Mouse (Mus musculus) right cerebral cortex, adult 18-20 months (tissue): ENCODE data around the gene Diaph3.

Experiments used
- DNase-seq: peaks from one replicate; pipeline ENCODE4 v3.0.0; 2022; ENCODE audit warnings: mixed read lengths

Diaph3 gene

GRCm38 (mm10) chr14:86635594-86636140 is 505.4 kb downstream of the Diaph3 start:
- no peak for DNase-seq

DNA sequence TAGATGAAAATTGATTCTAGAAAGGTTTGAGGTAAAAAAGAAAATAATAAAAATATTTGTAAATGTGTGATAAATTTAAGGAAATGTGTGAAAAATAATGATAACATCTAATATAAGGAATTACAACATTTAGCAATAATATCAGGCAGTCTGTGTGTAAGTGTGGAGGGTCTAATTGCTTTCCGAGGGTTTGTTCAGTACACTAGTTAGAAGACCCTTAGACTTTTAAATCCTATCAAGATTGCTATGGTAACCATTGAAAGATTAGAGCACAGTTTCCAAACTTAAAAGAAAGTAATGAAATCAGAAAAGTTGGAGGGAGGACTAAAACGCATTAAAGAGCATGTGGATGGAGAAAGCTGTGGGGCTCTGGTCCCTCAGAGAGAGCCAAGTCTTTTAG is 506.0 kb downstream of the Diaph3 start:
- DNase-seq, result no peak

GRCm38 (mm10) chr14:86633799-86634198 is 507.2 kb downstream of the Diaph3 start:
- DNase-seq, result no peak

- DNase-seq, result peak; percentile 53
Observed at GRCm38 (mm10) chr14:86624816-86625425, 516.1 kb downstream of the Diaph3 start.

GRCm38 (mm10) chr14:86619637-86620036 is 521.4 kb downstream of the Diaph3 start:
- DNase-seq, result no peak
